Mouse (Mus musculus): ENCODE results near the gene Zfp235. TPM values are rescaled to one million over a fixed set of nuclear protein-coding genes. Genes with fewer than 3 reads are reported as not detected.

The Zfp235 gene
- polyA plus RNA-seq (2015; fragmentation: Nextera tagmentation; extraction: Ambion mirVana) = 6.7 TPM in 2 replicates

GRCm38 (mm10) chr7:24133996-24134828 lies at the start of gene Zfp235:
TSS of gene Zfp235 (plus strand) at chr7:24134169.

DNA sequence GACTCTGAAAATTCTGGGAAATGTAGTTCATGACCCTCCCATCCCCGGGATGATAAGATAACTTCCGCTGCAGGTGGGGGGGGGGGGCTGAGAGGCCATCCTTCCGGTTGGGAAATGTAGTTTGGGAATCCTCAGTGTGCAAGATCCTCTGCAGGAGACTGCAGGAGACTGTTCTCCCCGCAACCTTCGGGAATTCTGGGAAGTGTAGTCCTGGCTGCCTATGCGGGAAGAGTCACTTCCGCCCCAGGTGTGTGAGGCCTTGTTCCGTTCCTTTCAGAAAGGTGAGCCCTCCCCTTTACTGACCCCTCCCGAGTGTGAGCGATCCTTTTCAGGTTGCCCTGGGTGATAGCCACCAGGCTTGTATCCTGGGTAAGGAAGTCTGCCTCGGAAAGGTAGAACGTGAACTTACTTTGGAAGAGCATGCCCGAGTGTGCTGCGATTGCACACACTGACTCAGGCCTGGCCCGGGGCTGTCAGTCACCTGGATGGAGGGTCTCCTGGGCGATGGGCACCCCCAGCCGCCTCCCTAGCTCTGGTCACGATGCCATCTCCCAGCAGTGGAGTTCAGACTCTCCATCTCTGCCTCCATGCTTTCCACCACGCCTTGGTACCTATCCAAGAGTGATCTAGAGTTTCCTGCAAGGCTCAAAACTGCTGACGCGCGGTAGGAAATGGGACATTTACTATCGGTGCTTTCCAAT lies 21.7 kb upstream of the Zfp235 start, which contains the start of gene Zfp112:
TSS of gene Zfp112 (plus strand) at position 159 of the 701 bp plus-strand sequence.

DNA sequence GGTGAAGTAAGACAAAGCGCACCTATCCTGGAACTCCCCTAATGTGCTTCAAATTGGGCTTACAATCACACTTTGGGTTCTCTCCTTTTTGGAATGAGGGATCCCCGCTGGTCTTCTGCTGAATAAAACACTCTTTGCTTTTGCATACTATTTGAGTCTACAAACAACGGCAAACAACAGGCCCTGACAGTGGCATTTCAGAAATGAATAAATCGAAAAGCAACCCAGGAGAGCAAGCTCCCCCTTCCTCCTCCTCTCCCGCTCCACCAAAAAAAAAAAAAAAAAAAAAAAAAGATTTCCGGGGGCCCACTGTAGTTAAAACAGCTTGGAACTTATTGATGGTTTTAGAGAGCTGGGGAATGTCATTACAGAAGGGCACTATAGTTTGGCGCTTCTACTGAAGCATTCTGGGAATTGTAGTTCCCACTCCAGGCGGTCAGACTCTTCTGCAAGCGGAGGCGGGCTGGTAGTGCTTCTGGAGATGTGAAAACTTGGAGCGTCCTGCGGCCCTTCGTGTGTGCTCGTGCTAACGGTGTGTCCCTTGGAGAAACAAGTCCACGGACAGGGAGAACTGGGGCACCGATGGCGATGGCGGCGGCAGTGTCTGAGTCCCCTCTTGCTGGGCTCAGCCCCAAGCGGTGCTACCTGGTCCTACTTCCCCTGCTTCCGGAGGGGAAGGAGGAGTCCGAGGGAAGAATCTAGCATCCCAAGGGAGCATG lies 40.8 kb downstream of the Zfp235 start, which contains the start of gene Zfp114:
TSS of gene Zfp114 (plus strand) at position 443 of the 719 bp plus-strand sequence.

Other genes starting within 250 kb of the Zfp235 start
- gene Vmn1r178, start 242.2 kb upstream of the Zfp235 start, polyA plus RNA-seq (2015; fragmentation: Nextera tagmentation; extraction: Ambion mirVana) = not detected in 2 replicates
- gene Vmn1r179, start 207.2 kb upstream of the Zfp235 start, polyA plus RNA-seq (2015; fragmentation: Nextera tagmentation; extraction: Ambion mirVana) = not detected in 2 replicates
- not detected in 2 replicates for gene Vmn1r180, start 183.5 kb upstream of the Zfp235 start, polyA plus RNA-seq (2015; fragmentation: Nextera tagmentation; extraction: Ambion mirVana)
- gene Vmn1r181, start 159.6 kb upstream of the Zfp235 start, polyA plus RNA-seq (2015; fragmentation: Nextera tagmentation; extraction: Ambion mirVana) = not detected in 2 replicates
- not detected in 2 replicates for gene V1rd19, start 132.5 kb upstream of the Zfp235 start, polyA plus RNA-seq (2015; fragmentation: Nextera tagmentation; extraction: Ambion mirVana)
- not detected in 2 replicates for gene Vmn1r183, start 80.9 kb upstream of the Zfp235 start, polyA plus RNA-seq (2015; fragmentation: Nextera tagmentation; extraction: Ambion mirVana)
- 6.7 and 6.8 TPM in 2 replicates for gene Zfp180, start 52.2 kb upstream of the Zfp235 start, polyA plus RNA-seq (2015; fragmentation: Nextera tagmentation; extraction: Ambion mirVana)
- gene Zfp112, start 21.9 kb upstream of the Zfp235 start, polyA plus RNA-seq (2015; fragmentation: Nextera tagmentation; extraction: Ambion mirVana) = 2.5 and 3.2 TPM in 2 replicates
- gene Zfp114, start 40.9 kb downstream of the Zfp235 start, polyA plus RNA-seq (2015; fragmentation: Nextera tagmentation; extraction: Ambion mirVana) = 1.3 TPM in 2 replicates
- gene Zfp111, start 77.3 kb downstream of the Zfp235 start, polyA plus RNA-seq (2015; fragmentation: Nextera tagmentation; extraction: Ambion mirVana) = 3.4 and 5.8 TPM in 2 replicates
- gene Zfp109, start 103.4 kb downstream of the Zfp235 start, polyA plus RNA-seq (2015; fragmentation: Nextera tagmentation; extraction: Ambion mirVana) = 1.4 and 1.6 TPM in 2 replicates
- 1.3 and 1.9 TPM in 2 replicates for gene Zfp108, start 120.6 kb downstream of the Zfp235 start, polyA plus RNA-seq (2015; fragmentation: Nextera tagmentation; extraction: Ambion mirVana)
- 4.3 and 4.6 TPM in 2 replicates for gene Zfp93, start 136.3 kb downstream of the Zfp235 start, polyA plus RNA-seq (2015; fragmentation: Nextera tagmentation; extraction: Ambion mirVana)
- 9.9 and 10.5 TPM in 2 replicates for gene Zfp61, start 167.1 kb downstream of the Zfp235 start, polyA plus RNA-seq (2015; fragmentation: Nextera tagmentation; extraction: Ambion mirVana)
- 4.0 and 4.7 TPM in 2 replicates for gene Zfp94, start 182.5 kb downstream of the Zfp235 start, polyA plus RNA-seq (2015; fragmentation: Nextera tagmentation; extraction: Ambion mirVana)
- gene Tescl, start 199.8 kb downstream of the Zfp235 start, polyA plus RNA-seq (2015; fragmentation: Nextera tagmentation; extraction: Ambion mirVana) = 0.31 TPM in 1 of 2 replicates, not detected in the other
- gene Lypd5, start 215.0 kb downstream of the Zfp235 start, polyA plus RNA-seq (2015; fragmentation: Nextera tagmentation; extraction: Ambion mirVana) = 0.54 and 0.85 TPM in 2 replicates
- gene Kcnn4, start 236.1 kb downstream of the Zfp235 start, polyA plus RNA-seq (2015; fragmentation: Nextera tagmentation; extraction: Ambion mirVana) = 6.5 and 10.8 TPM in 2 replicates

Measured in urinary bladder, postnatal 0 days (tissue).